ENCODE assay signal across 8 mouse cellular contexts in the genomic region with DNA sequence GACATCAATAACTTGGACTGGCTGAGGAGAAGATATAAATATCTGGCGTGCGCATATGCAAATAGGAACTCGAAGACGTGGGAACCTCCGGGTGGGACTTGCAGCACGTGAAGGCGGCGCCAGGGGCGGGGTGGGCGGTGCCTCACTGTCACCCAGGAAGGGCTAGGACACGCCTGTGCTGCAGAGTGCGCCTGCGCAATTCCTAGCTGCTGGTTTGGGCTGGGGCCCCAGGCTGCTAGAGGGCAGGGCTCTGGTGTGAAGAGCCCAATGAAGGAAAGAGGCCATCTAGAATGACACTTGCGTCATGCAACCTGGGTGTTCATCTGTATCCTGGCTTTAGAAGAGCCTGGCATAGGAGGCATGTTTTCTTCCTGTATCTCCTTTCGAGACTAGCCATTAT.
DNase-seq lines count a peak whose midpoint lies in the region; ATAC-seq lines count a peak whose summit lies in the region.

No protein-coding gene starts in this region.

- peak; percentile 92 to 94 for DNase-seq in adrenal gland, postnatal 36 days
- DNase-seq in heart, adult 18-20 months = peak; percentile 88 to 94
- DNase-seq in kidney, adult 18-20 months = peak; percentile 87
- DNase-seq in left cerebral cortex, postnatal 36 days (ENCODE audit: low spot score in 2 of 2) = peak; percentile 94 to 98
- peak; percentile 98 for DNase-seq in midbrain, embryonic 11.5 days (ENCODE audit: low spot score, missing footprints)
- peak; percentile 94 for DNase-seq in skeletal muscle tissue, adult 2 months (ENCODE audit: low read depth, low spot score)

- peak overlapping the region; percentile 49 for H3K4me2 ChIP-seq in embryonic facial prominence, embryonic 13.5 days
- peak overlapping the region; percentile 25 for H3K4me2 ChIP-seq in midbrain, embryonic 11.5 days

- ATAC-seq in embryonic facial prominence, embryonic 13.5 days (ENCODE audit: insufficient number of reproducible peaks, insufficient read depth, low FRiP score, low TSS enrichment, low read depth) = peak; percentile 65; the same call in 1 of the 2 replicates
- ATAC-seq in midbrain, embryonic 11.5 days (ENCODE audit: low FRiP score) = peak; percentile 94
- ATAC-seq in erythroid progenitor cell, adult 5-6 weeks (replicated peaks; ENCODE audit: low FRiP score, poor library complexity, severe bottlenecking) = no peak

- intact Hi-C loops in left cerebral cortex, postnatal 36 days (cut with DNase I) = no loop called here

- WGBS in embryonic facial prominence, embryonic 13.5 days = 15% methylated on average over 15 of the region's 15 CpGs
- WGBS in midbrain, embryonic 11.5 days = 15% methylated on average over 15 of the region's 15 CpGs

- no peaks in the 10 kb centered on the region for H3K9me3 ChIP-seq in embryonic facial prominence, embryonic 13.5 days
- H3K9me3 ChIP-seq in midbrain, embryonic 11.5 days (ENCODE audit: control insufficient read depth, low read length) = no peaks in the 10 kb centered on the region

- no peak overlapping the region; the same call in 1 of the 2 replicates for H3K27ac ChIP-seq in embryonic facial prominence, embryonic 13.5 days
- H3K27ac ChIP-seq in midbrain, embryonic 11.5 days (ENCODE audit: low read depth, low read length) = no peak overlapping the region

- H3K4me1 ChIP-seq in embryonic facial prominence, embryonic 13.5 days = peaks cover 15% of the 10 kb centered on the region
- H3K4me1 ChIP-seq in midbrain, embryonic 11.5 days (ENCODE audit: control insufficient read depth, insufficient read depth, low read length) = peaks cover 4% of the 10 kb centered on the region; the same call in 1 of the 2 replicates

- 0 out of 2 replicates have a peak, but pooled peaks cover 2% of the 10 kb centered on the region for H3K36me3 ChIP-seq in embryonic facial prominence, embryonic 13.5 days
- H3K36me3 ChIP-seq in midbrain, embryonic 11.5 days (ENCODE audit: control insufficient read depth, insufficient read depth, low read length) = no peaks in the 10 kb centered on the region

- no peaks in the 10 kb centered on the region for H3K27me3 ChIP-seq in embryonic facial prominence, embryonic 13.5 days
- no peaks in the 10 kb centered on the region for H3K27me3 ChIP-seq in midbrain, embryonic 11.5 days (ENCODE audit: control insufficient read depth, insufficient read depth, low read length)

- 0 out of 2 replicates have a peak overlapping the region, but pooled peaks have one; percentile 1 for H3K4me3 ChIP-seq in embryonic facial prominence, embryonic 13.5 days
- peak overlapping the region; percentile 0; the same call in 1 of the 2 replicates for H3K4me3 ChIP-seq in midbrain, embryonic 11.5 days (ENCODE audit: low read depth, low read length)

- H3K9ac ChIP-seq in embryonic facial prominence, embryonic 13.5 days = no peak overlapping the region
- H3K9ac ChIP-seq in midbrain, embryonic 11.5 days (ENCODE audit: low read length) = no peak overlapping the region; the same call in 1 of the 2 replicates
